Mouse (Mus musculus): ENCODE results near the gene Gpatch2l.

Gpatch2l gene

DNA sequence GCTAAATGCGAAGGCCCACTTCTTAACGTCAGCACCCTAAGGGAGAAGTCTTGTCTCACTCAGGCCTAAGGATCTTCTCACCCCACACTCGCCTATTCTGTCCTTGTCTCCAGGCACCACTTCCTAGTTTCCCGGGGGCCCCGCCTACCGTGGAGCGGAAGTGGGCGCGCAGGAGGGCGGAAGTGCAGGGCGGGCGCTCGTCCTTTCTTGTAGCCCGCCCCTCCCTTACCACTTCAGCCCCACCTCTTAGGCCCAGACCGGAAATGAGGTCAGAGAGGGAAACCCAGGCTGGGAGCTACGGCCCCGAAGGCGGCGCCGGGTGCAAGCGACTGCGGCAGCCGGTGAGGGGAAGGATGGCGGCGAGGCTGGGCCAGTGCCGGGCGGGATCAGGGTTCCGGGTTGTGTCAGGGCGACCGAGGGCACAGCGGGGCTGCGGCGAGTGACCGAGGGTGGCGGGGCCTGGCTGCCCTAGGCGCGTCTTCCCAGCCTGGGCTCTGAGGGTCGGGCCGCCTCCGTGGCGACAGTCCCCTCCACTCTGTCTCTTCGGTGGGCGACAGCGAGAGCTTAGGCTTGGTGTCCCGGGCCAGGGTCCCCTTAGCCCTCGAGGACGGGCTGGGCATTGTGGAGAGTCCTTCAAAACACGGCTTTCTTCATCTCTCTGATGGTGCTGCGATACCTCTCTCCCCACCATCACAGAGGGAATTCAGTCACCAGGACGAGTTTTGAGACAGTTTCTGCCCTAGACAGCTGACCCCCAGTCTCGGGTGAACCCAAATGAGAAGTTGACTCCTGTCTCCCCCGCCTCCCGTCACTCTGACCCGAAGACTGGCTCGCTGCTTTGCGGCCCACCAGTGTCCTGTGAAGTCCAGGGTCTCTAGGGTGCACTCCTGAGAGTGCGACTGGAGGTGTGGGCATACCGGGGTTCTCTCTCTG, at the start of gene Gpatch2l:
TSS of gene Gpatch2l (plus strand) at position 255 of the 933 bp plus-strand sequence.
- peak; percentile 97 to 99 for DNase-seq (ENCODE audit: inconsistent age in 2 of 2, low spot score in 1 of 2)

DNA sequence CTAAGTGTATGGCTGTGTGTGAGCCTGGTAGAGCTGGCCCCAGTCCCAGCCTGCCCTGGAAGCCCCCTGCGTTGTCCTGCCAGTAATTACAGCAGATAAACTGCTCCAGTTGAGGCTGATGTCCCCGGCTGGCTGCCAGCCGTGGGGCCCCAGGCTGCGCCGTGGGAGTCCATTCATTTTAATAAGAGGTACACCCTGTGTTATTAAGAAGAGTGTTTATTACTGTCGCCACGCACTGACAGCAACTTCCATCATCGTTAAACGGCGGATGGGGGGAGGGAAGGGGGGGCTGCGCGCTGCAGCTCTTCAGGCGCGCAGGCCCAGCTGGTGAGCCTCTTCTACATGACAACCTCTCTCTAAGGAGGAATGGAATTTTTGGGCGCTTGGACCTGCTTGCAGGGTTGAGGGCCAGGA, 49.6 kb upstream of the Gpatch2l start:
- DNase-seq (ENCODE audit: inconsistent age in 2 of 2, low spot score in 1 of 2), result no peak

DNA sequence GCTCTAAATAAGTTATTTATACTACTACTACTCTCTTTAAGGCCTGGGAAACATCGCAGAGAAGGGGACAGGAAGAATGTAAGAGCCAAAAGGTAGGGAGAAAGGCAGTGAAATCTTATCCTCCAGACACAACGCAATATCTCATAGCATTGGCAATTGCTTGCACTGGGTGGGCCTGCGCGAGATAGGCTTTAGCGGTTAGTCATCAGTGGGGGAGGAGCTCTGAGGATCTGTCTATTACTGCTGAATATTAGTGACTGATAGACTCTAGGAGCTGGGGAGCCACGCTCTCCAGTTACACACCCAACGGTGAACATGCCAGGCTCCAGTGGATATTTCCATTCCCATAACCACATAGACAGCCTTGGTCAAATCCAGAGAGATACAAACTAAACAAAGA, 44.7 kb upstream of the Gpatch2l start:
- DNase-seq (ENCODE audit: inconsistent age in 2 of 2, low spot score in 1 of 2), result no peak

DNA sequence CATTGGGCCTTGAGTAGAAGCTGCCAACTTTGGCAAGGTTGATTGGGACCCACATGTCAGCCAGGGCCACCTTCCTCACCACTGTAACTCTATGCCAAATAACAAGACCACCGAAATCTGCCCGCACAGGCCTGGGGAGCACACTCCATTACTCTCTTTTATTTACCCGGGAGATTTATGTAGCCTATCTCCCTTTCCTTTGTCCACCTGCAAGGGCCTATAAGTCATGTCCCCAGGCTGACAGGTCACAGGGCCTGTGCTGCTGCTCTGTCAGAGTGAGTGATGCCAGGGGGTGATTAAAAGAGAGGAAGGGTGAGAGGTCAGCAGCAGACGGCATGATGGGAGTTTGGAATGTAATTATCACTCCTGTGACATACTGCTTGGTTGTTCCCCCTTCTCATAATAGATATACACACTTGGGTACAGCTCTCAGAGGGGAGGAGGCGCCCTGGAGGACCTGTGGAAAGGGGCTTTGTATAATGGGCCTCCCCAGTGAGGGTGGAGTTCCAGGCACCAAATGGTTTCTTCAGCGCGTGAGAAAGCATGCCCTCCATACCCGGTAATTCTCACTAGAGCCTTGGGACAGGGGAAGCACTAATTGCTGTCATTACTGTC, 38.1 kb upstream of the Gpatch2l start:
- DNase-seq (ENCODE audit: inconsistent age in 2 of 2, low spot score in 1 of 2), result no peak

DNA sequence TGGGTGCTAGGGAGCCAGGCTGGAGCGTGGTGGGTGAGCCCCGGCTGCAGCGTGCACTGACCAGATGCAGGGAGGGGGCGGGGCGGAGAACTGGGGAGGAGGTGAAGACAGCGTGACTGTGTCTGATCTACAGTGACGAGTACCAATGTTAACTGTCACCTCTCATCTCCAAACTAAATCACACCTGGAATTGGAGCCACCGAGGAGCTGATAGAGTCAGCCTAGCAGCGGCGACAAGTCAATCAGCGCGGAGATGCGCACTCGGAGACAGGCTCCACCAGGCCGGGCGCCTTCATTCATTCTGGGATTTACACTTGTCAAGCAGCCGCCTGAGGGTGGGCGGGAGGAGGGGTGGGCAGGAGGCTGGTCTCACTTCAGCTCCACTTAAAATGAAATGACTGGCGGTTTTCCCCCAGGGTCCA, 30.5 kb upstream of the Gpatch2l start:
- no peak for DNase-seq (ENCODE audit: inconsistent age in 2 of 2, low spot score in 1 of 2)

DNA sequence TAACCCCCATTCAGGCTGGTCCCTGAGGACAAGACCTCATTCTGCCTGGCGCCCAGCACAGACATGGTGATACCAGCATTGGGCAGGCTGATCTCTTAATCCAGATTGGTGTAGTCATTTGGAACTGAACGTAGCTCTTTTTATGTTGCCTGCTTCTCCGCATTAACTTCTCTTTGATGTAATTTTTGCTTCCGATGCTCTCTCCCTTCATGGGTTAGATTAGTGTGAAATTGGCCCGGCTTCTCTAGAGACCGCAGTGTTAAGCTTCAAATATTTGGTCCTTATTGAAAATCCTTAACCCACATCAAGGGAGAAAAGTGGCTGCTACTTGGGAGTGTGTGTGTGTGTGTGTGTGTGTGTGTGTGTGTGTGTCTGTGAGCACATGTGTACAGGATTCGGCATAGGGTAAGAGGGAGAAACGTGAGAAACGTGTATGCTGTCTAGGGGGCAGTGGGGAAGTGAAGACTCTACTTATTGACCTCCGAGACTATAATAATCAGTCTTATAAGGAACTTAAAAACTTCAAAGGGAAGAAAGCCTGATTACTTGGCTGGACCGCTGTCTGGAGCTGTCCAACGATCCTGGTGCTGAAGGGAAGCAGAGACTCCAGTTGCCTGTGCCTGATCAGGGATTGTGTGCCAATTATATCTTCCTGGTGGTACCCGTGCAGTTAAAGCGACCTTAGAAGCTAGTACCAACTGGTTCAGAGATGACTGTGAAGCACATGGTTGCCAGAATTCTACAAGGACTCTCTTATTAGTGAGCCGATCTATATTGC, 28.8 kb upstream of the Gpatch2l start:
- DNase-seq (ENCODE audit: inconsistent age in 2 of 2, low spot score in 1 of 2), result peak; percentile 22 to 75

DNA sequence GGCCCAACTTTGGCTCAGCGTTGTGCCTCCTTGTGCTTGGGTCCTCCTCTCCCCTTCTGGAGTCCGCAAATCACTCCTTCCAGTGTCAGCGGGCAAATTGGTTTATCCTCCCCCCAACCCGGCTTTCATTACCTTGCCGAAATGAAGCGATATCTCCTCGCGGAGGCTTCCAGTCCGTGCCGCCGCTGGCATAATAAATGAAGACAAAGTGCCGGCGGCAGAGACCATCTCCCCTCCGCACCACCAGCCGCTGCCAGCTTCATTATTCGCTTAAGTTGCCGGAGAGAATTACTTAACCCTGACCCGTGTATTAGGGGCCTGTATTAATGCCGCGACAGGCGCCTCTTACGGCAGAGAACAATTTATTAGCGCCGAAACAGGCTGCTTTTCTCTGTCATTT, 27.5 kb upstream of the Gpatch2l start:
- no peak for DNase-seq (ENCODE audit: inconsistent age in 2 of 2, low spot score in 1 of 2)

DNA sequence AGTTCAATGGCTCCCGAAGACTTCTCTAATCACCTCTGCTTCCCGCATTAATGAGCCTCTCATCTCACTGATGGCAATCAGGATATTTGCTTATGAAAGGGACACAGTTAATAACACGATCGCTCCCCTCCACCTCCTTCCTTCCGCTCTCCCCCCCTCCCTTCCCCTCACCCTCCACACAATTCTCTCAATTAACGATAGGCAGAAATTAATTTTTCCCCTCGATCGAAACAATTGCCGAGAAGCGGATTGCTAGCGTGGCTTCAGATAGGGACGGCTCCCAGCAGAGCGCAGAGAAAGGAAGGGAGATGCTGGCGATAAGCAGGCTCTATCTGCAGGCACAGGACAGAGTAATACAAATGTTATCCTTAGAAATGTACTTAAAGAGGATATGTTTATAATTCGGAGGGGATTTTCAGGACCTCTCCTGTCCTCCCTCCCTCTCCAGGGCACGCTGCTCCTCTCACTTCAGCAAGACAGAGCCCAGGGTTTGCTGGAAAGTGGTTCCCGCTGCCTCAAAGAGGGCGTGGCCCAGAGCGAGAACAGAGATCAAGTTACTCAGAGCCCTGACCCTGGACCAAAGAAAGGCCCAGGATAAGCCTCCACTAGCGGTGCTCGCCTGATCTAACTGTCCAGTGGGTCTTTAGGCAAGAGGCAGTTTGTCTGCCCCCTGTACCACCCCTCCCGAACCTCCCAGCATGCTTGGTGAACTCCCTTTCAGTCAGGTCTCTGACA, 24.8 kb upstream of the Gpatch2l start:
- DNase-seq (ENCODE audit: inconsistent age in 2 of 2, low spot score in 1 of 2), result peak in 1 of 2 experiments; percentile 21

DNA sequence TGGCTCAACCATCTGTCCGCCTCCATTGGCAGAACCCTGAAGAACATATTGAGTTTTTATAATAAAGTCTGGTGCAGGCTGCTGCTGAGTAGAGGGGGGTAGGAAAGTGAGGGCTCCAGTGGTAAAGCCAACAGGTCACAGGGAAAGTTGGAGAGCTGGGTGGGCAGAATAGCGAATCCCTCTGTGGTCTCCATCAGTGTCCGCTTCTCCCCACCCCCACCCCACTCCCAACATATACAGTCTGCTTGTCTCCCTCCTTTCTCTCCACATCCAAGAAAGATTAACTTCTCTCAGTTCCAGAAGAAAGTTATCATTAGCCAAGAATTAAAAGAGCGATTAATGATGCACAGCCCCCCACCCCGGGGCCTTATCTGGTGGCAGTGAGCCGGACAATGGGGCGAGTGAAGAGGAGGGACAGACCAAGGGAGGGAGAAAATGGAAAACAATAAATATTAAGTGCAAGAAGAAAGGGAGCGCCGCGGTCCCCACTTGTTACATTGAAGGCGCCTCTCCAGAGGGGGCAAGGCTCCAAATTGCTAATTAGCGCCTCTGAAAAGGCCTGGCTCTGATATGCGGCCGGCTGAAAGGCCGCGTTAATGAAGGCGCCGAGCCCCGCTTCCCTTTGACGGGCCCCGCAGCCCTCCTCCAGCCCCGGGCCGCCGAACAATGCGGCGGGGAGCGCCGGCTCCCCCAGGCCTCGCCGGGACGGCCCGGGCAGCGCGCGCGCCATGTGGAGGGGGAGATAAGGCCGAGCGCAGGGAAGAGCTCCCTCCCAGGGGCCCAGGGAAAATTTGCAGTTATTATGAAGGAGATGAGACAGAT, 21.2 kb upstream of the Gpatch2l start:
- DNase-seq (ENCODE audit: inconsistent age in 2 of 2, low spot score in 1 of 2), result no peak

DNA sequence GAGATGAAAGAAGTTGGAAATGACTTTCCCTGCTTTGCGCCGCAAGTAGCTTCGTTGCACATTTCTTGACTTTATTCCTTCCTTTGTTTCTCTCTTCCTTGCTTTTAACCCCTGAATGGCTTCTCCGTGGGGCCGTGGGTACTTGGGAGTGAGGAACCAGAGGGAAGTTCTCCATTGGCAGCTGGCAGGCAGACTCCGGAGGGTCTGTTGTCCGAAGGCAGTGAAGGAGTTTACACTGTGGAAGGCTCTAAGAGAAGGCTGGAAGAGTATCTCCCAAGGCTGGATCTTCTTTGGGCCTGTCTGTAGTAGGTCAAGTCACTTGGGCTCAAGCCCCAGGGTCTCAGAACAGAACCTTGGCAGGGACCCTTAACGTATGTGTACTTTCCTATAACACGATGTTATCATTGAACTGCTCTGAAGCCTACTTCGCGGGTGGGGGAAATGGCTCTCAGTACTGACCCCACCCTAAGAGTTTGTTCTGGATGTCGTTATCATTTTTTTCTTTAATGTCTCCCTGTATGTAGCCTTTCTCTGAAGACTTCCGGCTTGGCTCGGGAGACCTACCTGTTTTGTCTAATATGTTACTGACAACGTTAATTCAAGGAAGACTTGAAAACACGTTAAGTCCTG, 20.5 kb upstream of the Gpatch2l start:
- DNase-seq (ENCODE audit: inconsistent age in 2 of 2, low spot score in 1 of 2), result no peak

DNA sequence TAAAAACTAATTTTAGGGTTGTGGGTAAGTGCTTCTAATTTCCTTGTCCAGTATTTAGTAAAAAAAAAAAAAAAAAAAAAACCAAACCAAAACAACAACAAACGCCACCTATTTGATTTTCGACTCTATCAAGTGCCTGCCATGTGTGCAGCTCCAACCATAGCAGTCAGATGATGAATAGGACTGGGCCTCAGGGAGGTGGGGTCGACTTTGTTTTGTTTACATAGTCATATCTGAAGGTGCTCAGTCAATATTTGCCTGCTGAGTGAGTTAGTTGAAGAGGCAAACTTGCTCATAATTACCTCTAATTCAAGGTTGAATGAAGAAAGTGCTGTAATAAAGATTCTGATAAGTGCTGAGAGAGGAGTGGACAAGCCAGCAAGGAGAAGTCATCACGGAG, 7.4 kb upstream of the Gpatch2l start:
- no peak for DNase-seq (ENCODE audit: inconsistent age in 2 of 2, low spot score in 1 of 2)

DNA sequence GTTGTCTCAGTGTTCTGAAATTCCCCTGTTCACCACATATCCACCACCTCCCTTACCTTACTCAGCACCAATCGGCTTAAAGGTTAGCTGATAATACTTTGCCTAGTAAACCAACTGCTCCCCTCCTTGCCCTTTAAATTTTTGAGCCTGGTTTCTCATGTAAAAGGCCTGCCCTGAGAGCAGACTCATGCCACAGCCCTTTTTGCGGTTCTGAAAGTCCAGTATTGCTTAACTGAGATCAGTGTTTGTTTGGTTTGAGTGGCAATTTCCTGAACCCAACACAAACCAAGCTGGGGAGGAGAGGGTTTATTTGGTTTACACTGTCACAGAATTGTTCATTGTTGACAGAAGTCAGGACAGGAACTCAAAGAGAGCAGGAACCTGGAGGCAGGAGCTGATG, 2.9 kb upstream of the Gpatch2l start:
- no peak for DNase-seq (ENCODE audit: inconsistent age in 2 of 2, low spot score in 1 of 2)

DNA sequence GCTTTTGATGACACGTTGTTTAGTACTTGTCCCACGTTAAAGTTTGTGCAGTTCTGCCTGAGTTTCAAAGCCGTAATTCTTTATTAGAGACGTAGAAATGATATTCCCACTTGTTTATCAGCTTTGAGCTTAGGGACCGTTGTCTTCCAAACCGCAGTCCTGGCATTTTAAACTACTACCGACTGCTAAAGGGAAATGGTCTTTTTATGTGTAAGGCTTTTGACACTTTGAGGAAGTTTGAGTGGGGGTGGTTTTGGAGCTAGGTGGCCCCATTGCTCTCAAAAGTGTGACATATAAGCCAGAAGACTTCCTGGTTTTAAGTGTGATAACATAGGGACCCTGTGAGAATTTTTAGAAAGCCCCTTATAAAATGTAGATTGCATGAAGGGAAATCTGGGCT, 905 bp downstream of the Gpatch2l start:
- peak in 1 of 2 experiments; percentile 46 for DNase-seq (ENCODE audit: inconsistent age in 2 of 2, low spot score in 1 of 2)

DNA sequence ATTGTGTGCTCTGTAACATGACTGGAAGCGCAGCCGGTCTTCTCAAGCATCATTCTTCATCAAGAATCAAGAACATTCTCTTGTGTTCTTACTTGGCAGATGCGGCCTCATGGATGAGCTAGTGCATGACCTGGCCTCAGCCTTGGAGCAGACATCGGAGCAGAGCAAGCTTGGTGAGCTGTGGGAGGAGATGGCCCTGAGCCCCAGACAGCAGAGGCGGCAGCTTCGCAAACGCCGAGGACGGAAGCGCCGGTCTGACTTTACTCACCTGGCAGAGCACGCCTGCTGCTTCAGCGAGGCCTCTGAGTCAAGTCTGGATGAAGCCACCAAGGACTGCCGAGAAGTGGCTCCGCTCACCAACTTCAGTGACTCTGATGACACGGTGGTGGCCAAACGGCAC, 2.3 kb downstream of the Gpatch2l start:
- peak; percentile 11 to 43 for DNase-seq (ENCODE audit: inconsistent age in 2 of 2, low spot score in 1 of 2)

DNA sequence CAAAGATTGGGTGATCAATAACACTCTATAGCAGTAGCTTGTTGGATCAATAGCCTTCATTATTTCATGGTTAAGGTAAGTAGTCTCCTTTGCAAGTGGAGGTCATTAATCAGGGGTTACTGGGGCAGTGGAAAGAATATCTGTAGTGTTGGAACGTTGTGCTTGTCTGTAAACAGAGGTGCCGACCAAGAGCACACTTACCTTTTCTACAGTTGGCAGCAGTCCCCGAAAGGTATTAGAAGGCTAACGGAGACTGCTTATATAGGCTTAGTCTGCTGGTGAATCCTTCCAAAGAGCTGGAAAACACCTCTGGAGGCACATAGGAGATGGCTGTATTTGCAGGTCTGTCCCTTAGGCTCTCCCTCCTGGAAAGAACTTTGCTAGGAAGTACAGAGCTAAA, 8.5 kb downstream of the Gpatch2l start:
- no peak for DNase-seq (ENCODE audit: inconsistent age in 2 of 2, low spot score in 1 of 2)

DNA sequence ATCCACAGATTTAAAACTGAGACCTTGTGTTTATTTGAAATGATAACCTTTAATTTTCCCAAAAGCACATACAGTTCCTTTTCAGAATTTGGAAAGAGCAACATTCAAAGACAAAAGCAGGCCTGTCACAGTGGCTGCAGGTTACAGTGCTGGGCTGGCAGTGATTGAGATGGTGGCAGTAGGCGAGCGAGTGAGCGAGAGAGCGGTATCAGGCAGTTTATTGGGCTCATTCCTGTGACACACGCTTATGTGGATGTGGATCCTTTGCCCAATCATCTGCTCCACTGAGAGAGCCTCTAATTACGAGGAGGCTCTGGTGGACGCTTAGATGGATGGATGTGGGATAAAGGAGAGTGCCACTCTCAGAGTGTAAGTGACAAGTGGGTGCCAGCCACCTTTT, 13.3 kb downstream of the Gpatch2l start:
- no peak for DNase-seq (ENCODE audit: inconsistent age in 2 of 2, low spot score in 1 of 2)

DNA sequence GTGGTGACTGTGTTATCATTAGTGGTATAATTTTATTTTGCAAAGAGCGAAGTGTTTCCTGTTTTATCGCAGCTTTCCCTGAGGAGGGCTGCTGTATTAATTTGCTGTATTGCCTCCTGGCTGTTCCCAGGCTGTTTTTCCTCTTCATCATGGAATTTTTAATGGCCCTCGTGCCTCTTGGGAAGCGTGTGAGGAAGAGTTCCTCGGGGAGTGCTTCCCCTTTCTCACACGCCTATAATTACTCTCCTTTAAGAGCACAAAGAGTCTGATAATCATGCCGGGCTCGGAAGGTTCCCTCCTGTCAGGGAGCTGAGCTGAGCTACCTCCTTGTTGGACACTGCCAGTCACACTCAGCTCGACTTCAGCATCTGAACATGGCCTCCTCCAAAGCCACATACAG, 30.0 kb downstream of the Gpatch2l start:
- DNase-seq (ENCODE audit: inconsistent age in 2 of 2, low spot score in 1 of 2), result no peak

DNA sequence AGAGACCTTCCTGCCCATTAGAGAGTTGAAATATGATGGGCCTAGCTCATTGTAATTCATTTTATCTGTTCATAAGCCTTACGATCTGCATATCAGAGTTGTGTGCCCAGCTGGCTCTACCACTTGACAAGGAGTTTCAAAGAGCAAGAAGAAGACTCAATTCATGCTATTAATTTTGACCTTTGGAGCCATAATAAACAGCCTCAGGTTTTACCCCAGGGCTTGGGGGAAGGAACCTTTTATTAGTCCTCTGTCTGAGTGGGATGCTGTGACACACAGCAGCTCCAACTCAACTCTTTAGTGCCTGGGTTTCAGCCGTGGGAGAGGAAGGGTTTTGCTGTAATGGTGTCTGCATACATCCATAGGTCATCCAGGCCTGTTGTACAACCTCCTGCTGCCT, 32.6 kb downstream of the Gpatch2l start:
- no peak for DNase-seq (ENCODE audit: inconsistent age in 2 of 2, low spot score in 1 of 2)

DNA sequence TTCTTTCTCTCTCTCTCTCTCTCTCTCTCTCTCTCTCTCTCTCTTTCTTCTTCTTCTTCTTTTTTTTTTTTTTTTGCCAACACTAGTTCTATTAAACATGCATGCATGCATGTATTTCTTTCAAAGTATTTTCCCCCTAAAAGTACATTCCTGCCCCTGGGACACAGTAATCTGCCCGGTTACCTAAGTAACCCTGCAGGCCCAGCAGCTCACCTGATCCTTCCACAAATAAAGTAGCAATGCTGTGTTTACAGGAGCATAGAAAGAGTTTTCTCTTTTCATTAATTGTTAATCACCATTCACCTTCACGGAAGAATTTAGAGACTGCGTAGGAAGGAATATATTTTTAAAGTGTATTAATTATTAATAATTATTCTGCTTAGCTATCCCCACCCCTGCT, 34.1 kb downstream of the Gpatch2l start:
- DNase-seq (ENCODE audit: inconsistent age in 2 of 2, low spot score in 1 of 2), result no peak

DNA sequence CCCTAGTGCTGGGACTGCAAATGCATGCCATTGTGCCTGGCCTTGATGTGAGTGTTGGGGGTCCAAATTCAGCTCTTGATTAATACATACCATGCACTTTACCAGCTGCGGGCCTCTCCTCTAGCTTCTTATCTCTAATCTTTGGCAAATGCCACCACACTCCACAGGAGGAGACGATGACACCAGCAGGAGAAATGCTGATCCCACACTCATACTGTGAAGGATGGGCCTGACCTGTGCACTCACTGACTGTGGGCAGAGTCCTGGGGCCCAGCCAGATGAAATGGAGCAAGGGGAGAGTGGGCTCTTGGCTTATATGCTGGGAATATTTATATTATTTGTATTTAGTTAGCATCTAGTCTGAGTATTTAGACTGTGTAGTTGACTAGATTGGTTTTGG, 34.8 kb downstream of the Gpatch2l start:
- no peak for DNase-seq (ENCODE audit: inconsistent age in 2 of 2, low spot score in 1 of 2)
